Mouse (Mus musculus): Measurements from ENCODE around the gene Dapl1. TPM values are rescaled to one million over a fixed set of nuclear protein-coding genes. Genes with fewer than 3 reads are reported as not detected.

Gene Dapl1
- total and polyA plus RNA-seq, 2 experiments from 2014 or later, result 5.2 TPM; not detected in 1

GRCm38 (mm10) chr2:59499146-59499545 is 14.7 kb downstream of the Dapl1 start:
- no peak for ATAC-seq (ENCODE audit: low FRiP score)
- Histone ChIP-seq H3K4me3 (ENCODE audit: low read depth, low read length) (no peak overlapping the region), H3K4me1 (ENCODE audit: insufficient read depth, low read length) (no peaks in the 10 kb centered on the region), H3K9ac (replicated peaks; ENCODE audit: low read length, poor library complexity, severe bottlenecking) (no peak overlapping the region), H3K27ac (ENCODE audit: low read depth, low read length) (no peak overlapping the region), H3K9me3 (ENCODE audit: low read length) (no peaks in the 10 kb centered on the region), H3K4me2 (ENCODE audit: low read depth, low read length, poor library complexity, severe bottlenecking) (no peak overlapping the region), H3K27me3 (ENCODE audit: insufficient read depth, low read length) (no peaks in the 10 kb centered on the region), H3K36me3 (ENCODE audit: insufficient read depth, low read length) (no peaks in the 10 kb centered on the region)
- 86% methylated on average over 8 of the region's 8 CpGs for WGBS
- no peak for TF ChIP-seq CTCF (IDR thresholded peaks at IDR 0.05)
- no peak for DNase-seq (ENCODE audit: low spot score)

GRCm38 (mm10) chr2:59499717-59500116 is 15.3 kb downstream of the Dapl1 start:
- Histone ChIP-seq H3K36me3 (ENCODE audit: insufficient read depth, low read length) (no peaks in the 10 kb centered on the region), H3K9ac (replicated peaks; ENCODE audit: low read length, poor library complexity, severe bottlenecking) (no peak overlapping the region), H3K9me3 (ENCODE audit: low read length) (no peaks in the 10 kb centered on the region), H3K4me1 (ENCODE audit: insufficient read depth, low read length) (no peaks in the 10 kb centered on the region), H3K27me3 (ENCODE audit: insufficient read depth, low read length) (no peaks in the 10 kb centered on the region), H3K27ac (ENCODE audit: low read depth, low read length) (no peak overlapping the region), H3K4me3 (ENCODE audit: low read depth, low read length) (no peak overlapping the region), H3K4me2 (ENCODE audit: low read depth, low read length, poor library complexity, severe bottlenecking) (no peak overlapping the region)
- ATAC-seq (ENCODE audit: low FRiP score) (no peak), DNase-seq (ENCODE audit: low spot score) (no peak)
- WGBS, result 93% methylated on average over 2 of the region's 2 CpGs
- TF ChIP-seq CTCF (IDR thresholded peaks at IDR 0.05), result no peak

GRCm38 (mm10) chr2:59509061-59509460 is 24.6 kb downstream of the Dapl1 start:
- DNase-seq (ENCODE audit: low spot score) (no peak), ATAC-seq (ENCODE audit: low FRiP score) (no peak)
- peaks cover 6% of the 10 kb centered on the region; the same call in 1 of the 2 replicates for H3K4me1 ChIP-seq (ENCODE audit: insufficient read depth, low read length)
- WGBS, result 77% methylated on average over 4 of the region's 4 CpGs
- H3K9me3 ChIP-seq (ENCODE audit: low read length), result no peaks in the 10 kb centered on the region
- no peak overlapping the region for H3K4me2 ChIP-seq (ENCODE audit: low read depth, low read length, poor library complexity, severe bottlenecking)
- H3K4me3 ChIP-seq (ENCODE audit: low read depth, low read length), result no peak overlapping the region
- no peak for TF ChIP-seq CTCF (IDR thresholded peaks at IDR 0.05)
- H3K27me3 ChIP-seq (ENCODE audit: insufficient read depth, low read length), result no peaks in the 10 kb centered on the region
- no peak overlapping the region for H3K9ac ChIP-seq (replicated peaks; ENCODE audit: low read length, poor library complexity, severe bottlenecking)
- no peaks in the 10 kb centered on the region for H3K36me3 ChIP-seq (ENCODE audit: insufficient read depth, low read length)
- no peak overlapping the region for H3K27ac ChIP-seq (ENCODE audit: low read depth, low read length)

GRCm38 (mm10) chr2:59510416-59510815 is 26.0 kb downstream of the Dapl1 start:
- ATAC-seq (ENCODE audit: low FRiP score) (peak; percentile 16; the same call in 1 of the 2 replicates), DNase-seq (ENCODE audit: low spot score) (peak; percentile 51)
- no peak for TF ChIP-seq CTCF (IDR thresholded peaks at IDR 0.05)
- Histone ChIP-seq H3K9me3 (ENCODE audit: low read length) (no peaks in the 10 kb centered on the region), H3K4me1 (ENCODE audit: insufficient read depth, low read length) (peaks cover 6% of the 10 kb centered on the region; the same call in 1 of the 2 replicates), H3K27me3 (ENCODE audit: insufficient read depth, low read length) (no peaks in the 10 kb centered on the region), H3K4me3 (ENCODE audit: low read depth, low read length) (no peak overlapping the region), H3K9ac (replicated peaks; ENCODE audit: low read length, poor library complexity, severe bottlenecking) (no peak overlapping the region), H3K27ac (ENCODE audit: low read depth, low read length) (0 out of 2 replicates have a peak overlapping the region, but pooled peaks have one; percentile 18), H3K4me2 (ENCODE audit: low read depth, low read length, poor library complexity, severe bottlenecking) (no peak overlapping the region), H3K36me3 (ENCODE audit: insufficient read depth, low read length) (no peaks in the 10 kb centered on the region)
- WGBS, result 33% methylated on average over 9 of the region's 9 CpGs

- ATAC-seq (ENCODE audit: low FRiP score), result no peak
- no peaks in the 10 kb centered on the region for H3K27me3 ChIP-seq (ENCODE audit: insufficient read depth, low read length)
- 75% methylated on average over 6 of the region's 6 CpGs for WGBS
Measured at GRCm38 (mm10) chr2:59510882-59511281, 26.4 kb downstream of the Dapl1 start.

GRCm38 (mm10) chr2:59520663-59521062 is 36.2 kb downstream of the Dapl1 start:
- Histone ChIP-seq H3K36me3 (ENCODE audit: insufficient read depth, low read length) (no peaks in the 10 kb centered on the region), H3K4me3 (ENCODE audit: low read depth, low read length) (no peak overlapping the region)
- WGBS, result 94% methylated on average over 10 of the region's 10 CpGs

More at GRCm38 (mm10) chr2:59510882-59511281, 26.4 kb downstream of the Dapl1 start:
- Histone ChIP-seq H3K36me3 (ENCODE audit: insufficient read depth, low read length) (no peaks in the 10 kb centered on the region), H3K4me3 (ENCODE audit: low read depth, low read length) (no peak overlapping the region), H3K9ac (replicated peaks; ENCODE audit: low read length, poor library complexity, severe bottlenecking) (no peak overlapping the region), H3K4me2 (ENCODE audit: low read depth, low read length, poor library complexity, severe bottlenecking) (no peak overlapping the region), H3K4me1 (ENCODE audit: insufficient read depth, low read length) (peaks cover 6% of the 10 kb centered on the region; the same call in 1 of the 2 replicates), H3K9me3 (ENCODE audit: low read length) (no peaks in the 10 kb centered on the region), H3K27ac (ENCODE audit: low read depth, low read length) (no peak overlapping the region)
- DNase-seq (ENCODE audit: low spot score), result no peak
- TF ChIP-seq CTCF (IDR thresholded peaks at IDR 0.05), result no peak

More at GRCm38 (mm10) chr2:59520663-59521062, 36.2 kb downstream of the Dapl1 start:
- DNase-seq (ENCODE audit: low spot score), result no peak
- H3K4me2 ChIP-seq (ENCODE audit: low read depth, low read length, poor library complexity, severe bottlenecking), result no peak overlapping the region
- no peak overlapping the region for H3K9ac ChIP-seq (replicated peaks; ENCODE audit: low read length, poor library complexity, severe bottlenecking)
- H3K27ac ChIP-seq (ENCODE audit: low read depth, low read length), result no peak overlapping the region
- ATAC-seq (ENCODE audit: low FRiP score), result no peak
- H3K27me3 ChIP-seq (ENCODE audit: insufficient read depth, low read length), result no peaks in the 10 kb centered on the region
- no peaks in the 10 kb centered on the region for H3K4me1 ChIP-seq (ENCODE audit: insufficient read depth, low read length)
- H3K9me3 ChIP-seq (ENCODE audit: low read length), result no peaks in the 10 kb centered on the region
- no peak for TF ChIP-seq CTCF (IDR thresholded peaks at IDR 0.05)
